Mouse (Mus musculus) embryo, embryonic 11.5 days (tissue): ENCODE results near the gene Olfr1373.

ENCODE experiments used
- DNase-seq: peaks from one replicate; pipeline ENCODE4 v3.0.0-alpha.2; 2012; ENCODE audit warnings: low read depth, low spot score

Gene Olfr1373

DNA sequence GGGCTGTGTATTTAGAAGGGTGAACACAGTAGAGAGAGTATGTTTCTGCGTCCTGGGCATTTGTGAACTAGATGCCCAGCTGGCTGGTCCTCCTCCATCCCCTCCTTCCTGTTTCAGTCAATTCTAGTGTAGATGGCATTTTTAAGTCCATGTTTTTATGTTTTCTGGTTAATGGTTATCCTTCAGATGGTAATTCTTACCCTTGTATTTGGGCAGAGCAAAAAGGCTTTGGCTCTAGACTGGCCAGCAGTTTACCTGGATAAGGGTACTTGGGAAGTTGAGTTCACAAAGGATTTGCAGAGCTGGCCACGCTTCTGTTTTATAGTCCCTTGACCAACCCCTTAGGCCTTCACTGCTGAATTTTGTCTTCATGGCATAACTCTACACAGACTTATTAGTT lies 39.3 kb downstream of the Olfr1373 start:
- no peak for DNase-seq

DNA sequence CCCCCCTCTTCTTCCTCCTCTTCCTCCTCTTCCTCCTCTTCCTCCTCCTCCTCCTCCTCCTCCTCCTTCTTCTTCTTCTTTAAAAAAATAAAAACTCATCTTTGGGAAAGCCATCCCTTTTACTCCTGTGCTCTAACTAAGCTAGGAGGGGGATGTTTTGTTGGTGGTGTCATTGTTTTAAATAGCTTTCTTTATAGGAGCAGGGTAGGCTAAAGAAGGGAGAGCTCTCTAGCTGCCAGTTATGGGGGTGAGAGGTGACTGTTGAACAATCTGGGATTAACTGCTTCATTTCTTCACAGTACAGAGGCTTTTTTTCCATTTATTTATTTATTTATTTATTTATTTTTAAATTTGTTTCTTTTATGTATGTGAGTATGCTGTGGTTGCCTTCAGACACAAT lies 39.8 kb downstream of the Olfr1373 start:
- DNase-seq, result no peak

DNA sequence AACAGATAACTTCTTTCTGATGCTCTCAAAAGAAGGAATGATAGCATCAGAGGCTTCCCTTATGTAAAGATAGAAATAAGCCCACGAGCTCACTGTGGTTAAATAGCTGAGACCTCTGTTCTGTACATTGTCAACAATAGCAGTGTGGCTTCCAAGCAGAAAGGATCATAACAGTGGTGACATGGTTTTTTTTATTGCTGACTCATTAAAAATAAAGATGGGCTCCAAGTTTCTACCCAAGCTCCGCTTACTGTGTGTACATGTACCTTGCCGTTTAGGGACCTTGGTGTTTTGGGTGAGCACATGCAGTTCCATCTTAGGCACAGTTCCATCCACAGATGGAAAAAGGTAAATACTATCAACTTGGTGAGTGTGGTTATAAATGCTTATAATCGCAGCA lies 42.4 kb downstream of the Olfr1373 start:
- no peak for DNase-seq

DNA sequence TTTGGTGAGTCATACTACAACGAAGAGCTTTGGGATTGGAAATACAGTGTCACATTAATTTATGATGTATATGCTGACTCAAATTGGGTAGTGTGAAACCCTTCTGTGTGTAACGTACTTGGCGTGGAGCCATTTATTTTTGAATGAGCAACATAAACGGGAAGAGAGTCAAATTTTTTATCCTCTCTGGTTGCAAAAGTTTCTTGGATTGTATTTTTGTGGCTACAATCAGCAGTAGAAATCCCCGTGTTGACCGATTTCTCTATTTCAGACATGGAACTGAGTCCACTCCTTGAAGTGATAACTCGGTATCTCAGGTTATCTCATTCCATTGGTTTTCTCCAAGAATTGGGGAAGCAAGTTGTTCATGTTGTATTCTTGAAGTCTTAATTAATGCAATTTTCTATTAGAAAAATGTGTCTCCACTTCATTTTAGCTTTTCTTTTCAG lies 45.5 kb downstream of the Olfr1373 start:
- no peak for DNase-seq

DNA sequence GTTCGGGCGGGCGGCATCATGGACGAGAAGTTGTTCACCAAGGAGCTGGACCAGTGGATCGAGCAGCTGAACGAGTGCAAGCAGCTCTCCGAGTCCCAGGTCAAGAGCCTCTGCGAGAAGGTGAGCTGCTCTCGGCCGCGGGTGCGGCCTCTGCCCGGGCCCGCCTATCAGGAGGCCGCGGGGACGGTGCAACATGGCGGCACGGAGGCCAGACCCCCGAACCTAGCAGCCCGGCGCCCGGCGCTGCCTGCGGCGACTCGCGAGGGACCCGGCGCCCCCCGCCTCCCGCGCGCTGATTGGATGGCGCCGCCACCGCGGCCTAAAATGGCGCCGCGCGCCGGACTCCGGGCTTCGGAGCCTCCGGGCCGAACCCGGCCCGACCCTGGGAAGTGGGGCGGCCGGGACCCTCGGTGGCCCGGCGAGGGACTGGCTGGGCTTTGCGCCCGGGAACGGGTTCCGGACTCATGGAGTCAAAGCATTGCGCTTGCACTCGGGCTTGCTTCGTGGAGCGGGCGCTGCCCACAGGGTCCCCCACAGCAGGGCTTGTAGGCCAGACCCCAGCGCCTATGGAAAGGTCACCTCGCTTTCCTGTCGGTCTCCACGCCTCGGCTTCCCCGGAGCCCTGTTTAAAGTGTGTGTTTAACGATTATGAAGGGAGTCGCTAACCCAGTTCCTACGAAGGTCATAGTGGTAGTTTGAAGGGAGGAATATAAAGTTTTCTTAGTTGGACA lies 46.1 kb downstream of the Olfr1373 start:
- DNase-seq, result peak; percentile 77

DNA sequence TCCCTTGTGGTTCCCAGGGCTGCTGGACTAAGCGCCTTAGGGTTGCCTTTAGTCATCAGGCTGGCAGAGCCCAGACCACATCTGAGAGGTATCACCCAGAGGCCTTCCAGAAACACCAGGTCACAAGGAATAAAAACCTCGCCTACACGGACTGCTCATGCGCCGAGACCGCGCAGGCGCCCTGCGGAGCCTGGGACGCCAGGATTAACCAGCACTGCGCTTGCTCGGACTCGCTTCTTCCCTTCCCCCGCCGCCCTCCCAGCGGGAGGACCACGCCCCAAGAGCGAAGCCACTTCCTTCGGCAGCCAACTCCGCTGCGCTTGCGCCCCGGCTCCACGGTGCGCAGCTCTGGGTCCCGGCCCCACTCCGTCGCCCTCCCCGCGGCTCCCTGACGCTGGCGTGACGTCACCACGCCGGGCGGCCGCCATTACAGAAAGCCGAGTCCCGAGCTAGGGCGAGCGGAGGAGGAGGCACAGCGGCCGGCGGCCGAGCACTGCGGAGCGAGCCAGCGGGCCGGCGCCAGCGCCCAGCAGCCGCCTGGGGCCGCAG lies 46.9 kb downstream of the Olfr1373 start, which contains the start of gene Ppp2ca:
Gene Ppp2ca, plus strand, starts transcription at position 284 of the 549 bp plus-strand sequence.
- DNase-seq, result peak; percentile 99

DNA sequence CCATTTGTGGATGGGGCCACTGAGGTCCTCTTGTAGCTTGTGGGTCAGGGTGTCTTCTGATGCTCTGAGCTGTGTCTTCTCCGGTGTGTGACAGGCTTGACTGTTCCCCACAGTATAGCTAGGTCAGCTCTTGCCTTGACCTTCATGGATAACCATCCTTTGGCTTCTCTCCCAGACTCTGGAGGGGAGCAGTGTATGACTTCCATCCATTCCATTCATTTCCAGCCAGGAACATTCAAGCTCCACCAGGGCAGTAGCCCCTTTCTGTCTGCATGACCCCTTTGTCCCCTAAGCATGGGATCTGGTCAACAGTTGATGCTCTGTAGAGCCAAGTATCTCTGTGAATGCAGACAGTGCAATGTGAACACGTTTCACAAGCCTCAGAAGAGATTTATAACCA lies 47.7 kb downstream of the Olfr1373 start:
- no peak for DNase-seq

DNA sequence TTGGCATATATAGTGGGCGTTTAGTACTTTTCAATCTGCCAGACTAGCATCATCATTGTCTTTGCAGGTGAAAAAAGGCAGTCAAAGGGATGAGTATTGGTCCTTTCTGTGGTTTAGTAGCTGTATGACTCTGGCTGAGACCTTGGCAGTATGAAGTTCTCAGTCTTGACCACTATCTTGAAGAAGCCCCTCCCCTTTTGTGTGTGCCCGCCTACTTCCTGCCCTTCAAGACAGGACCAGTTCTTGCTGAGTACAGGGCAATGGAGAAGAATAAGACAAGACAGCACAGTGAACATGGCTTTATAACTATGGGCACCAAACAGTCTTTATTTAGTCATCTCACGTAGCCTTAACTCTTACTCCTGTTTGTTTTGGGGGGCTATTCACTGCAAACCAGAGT lies 48.3 kb downstream of the Olfr1373 start:
- DNase-seq, result no peak
